Mouse (Mus musculus) MN1 (cell line): ENCODE data around the gene Stap1.

ENCODE experiments used
- DNase-seq: peaks from one replicate; pipeline ENCODE4 v3.0.0-alpha.2; 2016; ENCODE audit warnings: low spot score

Stap1 gene

DNA sequence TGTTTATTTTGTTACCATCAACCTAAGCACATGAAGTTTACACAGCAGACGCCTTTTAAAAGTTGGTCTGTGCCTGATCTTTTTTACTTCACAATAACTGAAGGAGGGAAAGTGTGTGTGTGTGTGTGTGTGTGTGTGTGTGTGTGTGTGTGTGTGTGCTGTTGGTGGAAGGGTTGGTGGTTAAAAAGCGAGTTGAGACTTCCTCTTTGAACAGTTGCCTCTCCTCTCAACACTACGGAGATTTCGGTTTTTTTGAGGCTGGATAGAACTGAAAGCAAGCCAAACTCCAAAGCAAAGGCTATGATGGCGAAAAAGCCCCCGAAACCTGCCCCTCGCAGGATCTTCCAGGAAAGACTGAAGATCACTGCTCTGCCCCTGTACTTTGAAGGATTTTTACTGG is at the start of gene Stap1:
Gene Stap1, plus strand, starts transcription at position 209 of the 400 bp plus-strand sequence.
- DNase-seq, result no peak

DNA sequence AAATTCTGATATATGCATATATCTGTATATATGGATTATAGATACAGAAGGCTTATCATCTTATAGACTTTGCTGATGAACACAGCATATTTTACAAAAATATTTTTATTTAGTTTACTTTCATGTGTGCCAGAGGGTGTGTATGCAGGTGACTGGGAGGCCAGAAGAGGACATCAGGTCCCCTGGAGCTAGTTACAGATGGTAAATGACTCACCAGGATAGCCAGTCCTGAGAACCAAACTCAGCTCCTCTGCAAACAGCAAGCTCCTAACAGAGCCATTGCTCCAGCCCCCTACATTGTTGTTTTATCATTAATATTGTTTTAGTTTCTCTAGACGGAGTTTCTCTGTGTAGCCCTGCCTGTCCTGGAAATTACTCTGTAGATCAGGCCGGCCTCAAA is 41.7 kb upstream of the Stap1 start:
- no peak for DNase-seq

DNA sequence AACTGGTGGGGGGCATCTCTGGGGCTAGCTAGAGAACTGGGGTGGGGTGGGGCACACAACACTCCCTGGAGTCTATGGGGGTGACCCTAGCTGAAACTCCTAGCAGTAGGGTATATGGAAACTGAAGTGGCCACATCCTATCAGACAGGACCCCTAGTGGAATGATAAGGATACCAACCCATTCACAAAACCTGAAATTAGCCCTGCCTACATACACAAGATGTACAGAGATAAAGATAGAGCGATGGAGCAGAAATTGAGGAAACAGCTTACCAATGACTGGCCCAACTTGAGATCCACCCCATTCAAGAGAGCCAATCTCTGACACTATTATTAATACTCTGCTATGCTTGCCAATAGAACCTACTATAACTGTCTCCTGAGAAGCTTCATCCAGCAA is 8.0 kb upstream of the Stap1 start:
- no peak for DNase-seq

DNA sequence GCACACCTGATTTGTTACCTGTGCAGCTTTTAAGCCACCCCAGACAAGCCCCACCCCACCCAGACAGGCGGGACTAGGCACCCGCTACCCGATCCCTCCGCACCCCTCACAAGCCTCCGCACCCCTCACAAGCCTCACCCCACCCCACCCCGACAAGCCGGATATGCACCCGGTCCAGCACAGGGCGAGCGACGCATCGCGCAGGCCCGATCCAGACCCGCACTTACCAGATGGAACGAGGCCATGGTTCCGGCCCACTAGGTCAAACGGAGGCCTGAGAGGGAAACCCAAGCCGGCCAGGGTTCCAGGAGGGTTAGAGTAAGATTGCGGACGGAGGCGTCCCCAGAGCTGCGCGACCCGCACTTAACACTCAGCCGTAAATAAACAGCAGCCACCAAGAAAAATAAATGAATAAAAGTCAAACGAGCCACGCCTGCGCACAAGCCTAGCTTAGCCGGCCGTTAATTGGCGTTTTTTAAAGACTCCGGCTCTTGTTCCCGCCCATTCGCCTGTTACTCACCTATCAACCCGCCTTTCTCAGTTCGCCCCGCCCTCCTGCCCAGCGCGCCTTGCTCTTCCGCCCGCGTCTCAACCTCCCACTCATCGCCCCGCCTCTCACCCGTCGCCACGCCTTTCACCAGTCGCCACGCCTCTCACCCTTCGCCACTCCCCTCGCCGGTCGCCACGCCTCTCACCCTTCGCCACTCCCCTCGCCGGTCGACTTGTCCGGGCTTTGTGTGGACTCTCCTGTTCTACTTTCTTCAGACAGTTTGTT is 6.3 kb upstream of the Stap1 start, which contains the start of gene Cenpc1:
Gene Cenpc1, minus strand, starts transcription at position 483 of the 775 bp plus-strand sequence.
- peak; percentile 96 for DNase-seq

DNA sequence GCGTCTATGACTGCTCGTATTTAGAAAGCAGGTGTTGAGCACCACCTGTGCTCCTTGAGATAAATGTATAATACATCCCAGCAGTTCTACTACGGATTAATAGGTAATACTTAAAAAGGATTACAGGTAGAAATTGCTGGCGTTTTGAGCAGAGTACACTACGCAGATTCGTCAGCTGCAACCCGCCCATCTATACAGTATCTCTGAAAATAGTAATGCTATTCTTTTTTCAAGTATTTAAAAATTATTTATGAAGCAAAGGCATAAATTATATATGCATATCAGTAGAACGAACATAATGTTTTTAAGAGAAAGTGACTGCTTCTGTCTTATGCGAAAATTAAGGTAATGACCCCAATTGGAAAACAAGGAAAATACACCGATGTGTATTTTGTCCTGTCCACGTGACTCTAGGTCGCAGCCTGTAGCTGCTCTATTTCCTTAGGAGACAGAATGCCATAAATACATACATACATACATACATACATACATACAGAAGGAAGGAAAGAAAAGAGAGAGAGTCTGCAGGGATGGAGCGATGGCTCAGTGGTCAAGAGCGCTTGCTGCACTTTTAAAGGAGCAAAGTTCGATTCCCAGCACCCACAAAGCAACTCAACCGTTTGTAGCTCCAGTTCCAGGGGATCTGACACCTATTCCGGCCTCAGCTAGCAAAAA is 5.5 kb upstream of the Stap1 start:
- peak; percentile 58 for DNase-seq

DNA sequence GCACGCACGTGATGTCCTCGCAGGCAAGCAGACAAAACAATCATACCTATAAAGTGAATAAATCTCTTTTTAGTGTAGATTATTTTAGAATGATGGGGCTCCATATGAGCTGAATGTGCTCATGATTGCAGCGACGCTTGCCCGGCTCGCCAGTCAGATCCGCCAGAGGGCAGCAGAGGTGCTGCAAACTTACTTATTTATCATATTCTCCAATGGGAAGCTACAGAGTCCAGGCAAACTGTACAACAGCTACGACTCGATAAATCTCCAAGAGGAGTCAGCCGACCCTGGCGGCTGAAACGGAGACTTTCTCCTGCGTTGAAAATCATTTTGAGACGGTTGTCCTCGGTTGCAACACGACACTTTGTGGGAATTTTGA is 5.0 kb upstream of the Stap1 start:
- DNase-seq, result peak; percentile 91

DNA sequence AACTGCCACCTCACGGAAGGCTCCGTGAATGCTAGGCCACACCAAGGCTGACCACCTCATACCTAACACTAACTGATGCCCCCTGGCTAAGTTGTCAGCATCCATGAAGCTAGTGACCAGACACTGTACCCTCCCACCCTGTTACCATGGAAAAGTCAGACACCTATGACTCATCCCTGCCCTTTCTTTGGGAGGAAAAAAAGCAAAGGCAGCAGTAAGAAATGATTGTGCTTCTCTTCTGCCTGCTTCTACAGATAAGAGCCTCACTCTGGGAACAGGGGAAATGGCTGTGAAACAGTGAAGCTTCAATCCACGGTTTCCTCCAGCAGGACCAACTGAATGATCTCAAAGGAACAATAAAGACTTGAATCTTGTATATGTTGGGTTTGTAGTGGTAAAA is 3.1 kb upstream of the Stap1 start:
- DNase-seq, result peak; percentile 49

DNA sequence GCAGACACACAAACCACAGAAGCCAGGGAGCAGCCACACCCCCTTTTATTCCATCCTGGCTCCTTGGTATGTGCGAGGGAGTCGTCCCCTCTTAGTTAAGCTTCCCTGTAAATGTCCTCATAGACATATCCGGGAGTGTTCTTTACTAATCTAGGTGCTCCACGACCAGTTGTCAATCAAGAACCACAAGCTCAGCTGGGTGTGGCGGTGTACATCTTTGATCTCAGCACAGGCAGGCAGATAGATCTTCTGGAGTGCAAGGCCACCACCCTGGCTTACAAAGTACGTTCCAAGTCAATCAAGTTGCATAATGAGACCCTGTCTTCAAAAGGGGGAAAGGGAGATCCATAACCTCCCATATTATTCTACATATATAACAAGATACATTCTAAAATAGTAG is 2.4 kb upstream of the Stap1 start:
- no peak for DNase-seq

DNA sequence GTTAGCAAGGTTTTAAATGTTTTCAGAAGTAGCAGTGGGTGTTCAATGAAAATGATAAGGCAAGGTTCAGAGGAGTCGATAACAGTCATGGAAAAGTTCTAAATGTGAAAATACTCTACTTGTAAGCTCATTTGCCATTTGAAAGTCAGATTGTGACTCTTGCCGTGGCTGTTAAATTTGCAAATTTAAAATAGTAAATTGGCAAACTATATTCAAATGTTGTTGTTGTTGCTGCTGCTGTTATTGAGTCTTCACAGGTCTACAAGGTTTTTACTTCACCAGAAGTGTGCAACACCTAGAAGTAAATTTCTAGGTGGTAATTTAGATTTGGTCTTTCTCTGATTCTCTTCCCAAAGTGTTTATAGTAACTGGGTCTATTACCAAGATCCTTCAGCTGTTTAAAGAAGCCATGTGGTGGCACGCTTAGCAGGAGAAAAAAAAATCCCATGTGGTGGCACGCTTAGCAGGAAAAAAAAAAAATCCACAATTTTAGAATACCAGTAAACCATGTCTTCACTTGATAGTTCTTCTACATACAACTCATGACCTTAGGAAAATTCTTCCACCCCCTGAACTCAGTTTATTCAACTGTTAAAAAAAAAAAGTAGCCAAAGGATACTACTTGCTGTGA is 1.3 kb downstream of the Stap1 start:
- no peak for DNase-seq

DNA sequence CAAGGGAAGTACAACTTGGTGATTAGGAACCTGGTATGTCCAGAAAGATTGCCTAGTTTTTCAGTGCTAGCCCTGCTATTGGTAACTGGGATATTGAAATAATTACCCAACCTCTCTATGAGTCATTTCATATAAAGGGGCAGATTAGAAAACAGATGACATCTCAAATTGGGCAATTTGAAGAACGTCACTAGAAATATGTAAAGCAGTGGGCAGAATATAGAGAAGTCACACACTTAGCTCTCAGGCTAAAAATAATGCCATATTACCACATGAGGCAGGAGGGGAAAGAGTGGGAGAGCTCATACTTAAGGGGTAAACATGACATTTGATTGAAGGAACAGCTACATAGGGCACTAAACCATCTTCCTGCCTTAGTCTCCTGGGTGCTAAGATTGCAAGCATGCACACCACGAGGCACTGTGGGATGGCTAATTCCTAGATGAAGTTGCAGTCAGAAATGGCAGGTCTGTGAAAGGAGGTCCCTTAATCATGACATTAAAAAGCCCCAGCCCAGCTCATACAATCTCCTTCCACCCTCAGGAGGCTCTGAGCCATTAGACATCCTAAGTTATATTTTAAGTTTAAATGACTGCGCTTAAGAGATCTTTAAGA is 7.3 kb downstream of the Stap1 start:
- no peak for DNase-seq

DNA sequence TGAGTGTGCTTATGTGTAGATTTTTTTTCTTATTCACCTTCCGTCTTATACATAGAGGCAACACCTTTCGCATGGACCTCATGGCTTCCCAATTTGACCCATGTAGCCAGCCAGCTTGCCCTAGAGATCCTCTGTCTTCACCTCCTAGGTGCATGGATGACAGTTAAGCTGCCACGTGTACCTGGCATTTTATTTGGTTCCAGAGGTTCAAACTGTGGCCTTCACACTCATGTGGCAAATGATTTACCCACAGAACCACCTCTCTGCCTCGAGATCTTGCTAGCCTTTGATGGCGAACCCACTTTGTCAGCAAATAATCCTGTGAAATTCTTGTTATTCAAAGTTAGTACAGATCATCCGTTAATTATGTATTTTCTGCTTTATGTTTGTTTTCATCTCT is 12.4 kb downstream of the Stap1 start:
- DNase-seq, result no peak

DNA sequence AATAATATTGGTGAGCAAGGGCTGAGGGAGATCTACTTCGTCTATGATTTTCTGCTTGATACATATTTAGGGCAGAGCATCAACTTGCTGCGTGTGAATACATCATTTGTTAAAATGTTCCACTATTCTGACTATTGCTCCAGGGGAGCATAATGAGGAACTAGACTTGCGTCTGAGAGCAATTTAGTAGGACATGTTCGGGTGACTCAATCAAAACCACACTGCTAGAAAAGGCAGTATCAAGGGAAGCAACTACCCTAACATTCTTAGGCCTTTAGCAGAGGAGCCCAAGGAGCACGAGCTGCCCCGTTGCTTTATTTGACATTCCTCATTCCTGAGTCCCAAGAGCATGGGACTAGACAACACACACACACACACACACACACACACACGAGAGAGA is 13.4 kb downstream of the Stap1 start:
- DNase-seq, result no peak

DNA sequence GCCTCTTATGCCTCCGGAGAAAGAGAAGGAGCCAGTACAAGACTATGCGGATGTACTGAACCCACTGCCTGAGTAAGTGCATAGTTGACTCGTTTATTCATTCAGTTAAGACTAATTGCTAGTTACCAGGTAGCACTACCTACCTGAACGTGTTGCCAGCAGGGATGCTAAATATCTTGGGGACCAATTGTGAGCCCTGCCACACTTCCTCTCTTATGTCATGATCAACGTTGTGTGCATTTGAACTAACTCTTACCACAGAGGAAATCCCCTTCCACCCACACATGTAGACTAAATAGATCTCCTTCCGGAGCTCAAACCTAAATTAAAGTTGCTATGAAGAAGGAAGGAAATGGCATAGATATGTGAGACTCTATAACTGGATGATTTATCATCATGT is 15.2 kb downstream of the Stap1 start:
- DNase-seq, result no peak

DNA sequence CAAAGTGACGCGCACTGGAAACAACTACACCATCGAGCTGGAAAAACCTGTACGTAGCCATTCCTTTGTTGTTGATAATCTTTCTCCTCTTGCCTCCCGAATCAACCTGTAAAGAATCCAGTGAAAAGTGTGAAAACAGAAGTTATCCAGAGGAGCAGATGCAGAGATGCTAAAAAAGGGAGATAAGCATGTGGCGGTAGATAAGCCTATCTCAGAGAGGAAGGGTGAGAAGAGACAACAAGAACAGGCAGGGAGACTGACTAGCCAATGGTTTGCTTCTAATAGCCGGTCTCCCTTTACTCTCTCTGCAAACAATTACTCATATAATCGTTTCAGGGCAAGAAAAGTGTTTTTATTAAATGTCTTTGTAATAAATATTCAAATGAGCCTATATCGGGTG is 23.2 kb downstream of the Stap1 start:
- DNase-seq, result no peak

DNA sequence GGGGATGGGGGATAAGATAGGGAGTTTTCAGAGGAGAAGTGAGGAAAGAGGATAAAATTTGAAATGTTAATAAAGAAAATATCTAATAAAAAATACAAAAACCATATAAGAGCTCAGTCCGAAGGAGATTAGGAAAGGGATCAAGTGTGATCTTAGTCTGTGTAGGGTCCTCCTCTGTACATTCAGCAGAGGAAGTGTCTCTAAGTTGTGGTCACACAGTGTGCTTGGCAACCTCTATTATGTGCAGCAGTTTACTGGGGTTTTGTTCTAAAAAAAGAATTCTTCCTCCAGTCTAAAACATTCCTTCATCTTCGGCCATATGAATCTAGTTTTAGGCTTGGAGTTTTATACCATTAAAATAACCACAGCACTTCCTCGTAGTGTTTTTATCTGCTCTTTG is 27.4 kb downstream of the Stap1 start:
- no peak for DNase-seq

DNA sequence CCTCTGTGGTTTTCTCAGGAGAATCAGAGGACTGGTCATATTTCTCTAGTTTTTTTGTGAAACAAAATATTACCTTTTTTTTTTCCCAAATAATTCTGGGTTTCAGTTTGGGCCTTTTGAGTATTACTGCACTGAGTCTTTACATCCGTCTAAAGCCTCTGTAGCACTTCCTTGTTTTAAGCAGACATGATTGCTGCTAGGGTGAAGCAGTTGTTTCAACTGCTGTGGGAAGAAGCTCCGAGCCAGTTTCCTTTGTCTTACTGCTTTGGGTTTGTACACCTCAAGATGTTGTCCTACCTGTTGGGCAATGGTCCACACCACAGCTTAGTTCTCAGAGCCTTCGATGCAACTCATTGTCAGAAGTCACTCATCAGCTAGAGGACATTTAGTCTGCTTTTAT is 29.1 kb downstream of the Stap1 start:
- DNase-seq, result no peak

DNA sequence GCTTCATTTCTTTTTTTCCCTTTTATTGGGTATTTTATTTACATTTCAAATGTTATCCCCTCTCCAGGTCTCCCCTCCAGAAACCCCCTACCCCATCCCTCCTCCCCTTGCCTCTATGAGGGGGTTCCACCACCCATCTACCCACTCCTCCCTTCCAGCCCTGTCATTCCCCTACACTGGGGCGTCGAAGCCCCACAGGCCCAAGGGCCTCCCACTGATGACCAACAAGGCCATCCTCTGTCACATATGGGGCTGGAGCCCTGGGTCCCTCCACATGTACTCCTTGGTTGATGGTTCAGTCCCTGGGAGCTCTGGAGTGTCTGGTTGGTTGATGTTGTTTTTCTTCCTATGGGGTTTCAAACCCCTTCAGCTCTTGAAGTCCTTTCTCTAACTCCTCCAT is 30.6 kb downstream of the Stap1 start:
- DNase-seq, result no peak

DNA sequence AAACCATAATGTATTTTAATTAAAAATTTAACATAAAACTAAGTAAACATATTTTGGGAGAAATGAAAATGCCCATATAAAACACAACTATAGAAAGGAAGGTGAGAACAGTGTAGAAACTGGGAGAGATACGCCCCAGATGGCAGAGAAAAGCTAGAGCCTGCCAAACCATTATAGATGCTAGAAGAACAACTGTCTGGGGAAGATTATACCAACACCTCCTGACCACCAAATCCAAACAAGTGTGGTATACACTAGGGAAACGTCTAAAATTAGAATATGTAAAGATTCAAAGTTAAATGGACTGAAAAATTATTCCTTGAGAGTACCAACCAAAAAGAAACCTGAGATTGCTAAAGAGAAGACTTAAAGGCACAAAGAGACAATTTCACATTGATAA is 35.1 kb downstream of the Stap1 start:
- DNase-seq, result no peak

DNA sequence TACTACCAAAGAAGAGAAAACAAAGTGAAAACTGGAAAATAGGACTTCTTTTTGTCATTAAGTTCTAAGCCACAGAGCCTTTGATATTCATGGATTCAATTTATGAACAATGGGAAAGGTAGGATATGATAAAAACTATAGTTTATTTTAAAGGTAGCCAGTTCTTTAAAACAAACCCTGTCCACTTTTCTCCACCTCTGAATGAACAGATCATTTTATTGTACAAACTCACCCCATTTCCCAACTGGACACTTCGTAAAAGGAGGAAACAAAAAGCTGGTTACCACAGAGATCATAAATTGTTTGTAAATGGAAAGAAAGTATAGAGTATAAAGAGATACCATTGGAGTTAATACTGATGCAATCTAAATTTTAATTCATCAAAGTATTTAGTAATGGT is 39.5 kb downstream of the Stap1 start:
- no peak for DNase-seq

DNA sequence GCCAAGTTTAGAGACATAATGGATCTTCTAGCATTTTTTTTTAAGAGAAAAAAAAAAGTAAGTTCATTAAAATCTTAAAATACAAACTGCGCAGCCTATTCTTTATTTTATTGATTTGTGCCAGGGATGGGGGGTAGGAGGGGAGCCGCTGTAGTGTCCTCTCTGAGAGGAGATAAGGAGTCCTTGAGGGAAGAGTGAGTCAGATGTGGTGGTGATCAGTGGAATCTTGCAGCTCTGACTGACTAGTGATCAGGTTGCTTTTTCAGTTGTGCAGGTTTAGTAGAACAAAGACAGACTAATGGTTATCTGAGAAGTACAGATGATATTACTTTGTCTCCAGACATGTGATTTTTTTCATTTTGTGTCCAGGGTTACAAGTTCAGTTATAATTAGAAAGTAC is 41.5 kb downstream of the Stap1 start:
- no peak for DNase-seq

DNA sequence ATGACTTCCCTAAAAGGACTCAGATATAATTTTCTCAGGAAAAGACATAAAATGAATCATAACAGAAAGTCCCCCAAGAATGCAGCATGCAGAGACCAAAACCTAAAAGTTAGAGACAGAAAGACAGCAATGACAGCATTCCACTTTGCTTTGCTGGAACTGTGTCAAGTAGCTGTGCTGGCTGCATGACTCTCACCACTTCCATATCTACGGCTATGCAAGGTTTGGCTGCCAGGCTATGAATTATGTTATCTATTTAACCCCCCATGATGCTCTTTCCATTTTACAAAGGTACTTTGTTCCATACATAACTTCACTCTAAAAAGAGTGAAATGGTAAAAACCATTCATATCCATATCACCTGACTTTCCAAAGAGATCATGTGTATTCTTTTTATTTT is 42.5 kb downstream of the Stap1 start:
- no peak for DNase-seq

DNA sequence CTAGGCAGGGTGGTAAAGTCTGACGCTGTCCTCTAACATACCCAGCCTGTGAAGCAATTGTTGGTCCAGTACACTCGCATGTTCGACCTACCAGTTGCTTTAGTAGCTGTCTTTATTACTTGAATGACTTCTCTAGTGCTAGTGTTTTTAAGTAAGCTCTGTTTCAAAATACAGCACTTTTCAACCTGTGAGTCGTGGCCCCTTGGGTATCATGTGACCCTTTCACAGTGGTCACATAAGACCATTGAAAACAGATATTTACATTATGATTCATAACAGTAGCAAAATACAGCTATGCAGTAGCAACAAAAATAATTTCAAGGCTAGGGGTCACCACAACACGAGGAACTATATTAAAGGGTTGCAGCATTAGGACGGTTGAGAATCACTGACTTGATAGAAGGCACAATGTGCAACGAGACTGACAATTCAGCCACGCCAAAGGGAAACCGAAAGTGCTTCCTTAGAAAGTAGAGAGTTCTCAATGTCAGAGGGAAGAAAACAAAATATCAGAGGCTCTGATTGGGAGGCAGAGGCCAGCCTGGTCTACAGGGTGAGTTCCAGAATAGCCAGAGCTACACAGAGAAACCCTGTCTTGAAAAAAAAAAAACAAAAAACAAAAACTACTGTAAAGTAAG is 47.0 kb downstream of the Stap1 start:
- DNase-seq, result no peak
